Mouse (Mus musculus) left cerebral cortex, postnatal 4 days (tissue): ENCODE results near the gene Upb1. TPM values are rescaled to one million over a fixed set of nuclear protein-coding genes. Genes with fewer than 3 reads are reported as not detected.

Experiments used
- DNase-seq: peaks from one replicate; pipeline ENCODE4 v3.0.0-alpha.2; 2022
- intact Hi-C: fragments of 180-260 bp; cut with DNase I; formaldehyde crosslinking; loops from one replicate; pipeline ENCODE4 v1.15.1; 2025
- total RNA-seq, 2 experiments: library from RNA; stranded (reverse); gene quantifications; 2 replicates each; pipeline ENCODE4 v1.2.3; 2021

Upb1 gene
- total RNA-seq, 2 experiments from 2014 or later: 0.12 to 0.52 TPM

GRCm38 (mm10) chr10:75486086-75486979 lies 85.4 kb downstream of the Upb1 start:
- intact Hi-C loops: loop anchor here (5.0 to 10.0 kb wide), 3 partner anchors 44 to 302 kb away; no protein-coding TSS in a partner anchor
- DNase-seq: peak; percentile 83

- DNase-seq: no peak
- intact Hi-C loops: loop anchor here (5.0 to 10.0 kb wide), 3 partner anchors 45 to 302 kb away; no protein-coding TSS in a partner anchor
Observed at GRCm38 (mm10) chr10:75487131-75487530, 86.2 kb downstream of the Upb1 start.

- intact Hi-C loops: loop anchor here (5.0 to 10.0 kb wide), 3 partner anchors 47 to 305 kb away; no protein-coding TSS in a partner anchor
- no peak for DNase-seq
Observed at GRCm38 (mm10) chr10:75489522-75489921, 88.6 kb downstream of the Upb1 start.

GRCm38 (mm10) chr10:75490731-75491130 lies 89.8 kb downstream of the Upb1 start:
- no peak for DNase-seq
- intact Hi-C loops: no loop called here

Other genes with a start within 250 kb of the Upb1 start
- gene Specc1l, start 189.0 kb upstream of the Upb1 start, total RNA-seq: 10 to 100 TPM; 53.3 to 58.4 TPM
- 10 to 100 TPM; 10.2 to 13.5 TPM for gene Adora2a, start 84.2 kb upstream of the Upb1 start, total RNA-seq
- 100 to 1,000 TPM; 119 to 120 TPM for gene Snrpd3, start 116.4 kb downstream of the Upb1 start, total RNA-seq
- gene Gucd1, start 116.9 kb downstream of the Upb1 start, total RNA-seq: 10 to 100 TPM; 21.5 to 23.8 TPM
- gene Lrrc75b, start 159.2 kb downstream of the Upb1 start, total RNA-seq: 10 to 100 TPM; 46.4 to 49.0 TPM
- gene Ggt1, start 160.5 kb downstream of the Upb1 start, total RNA-seq: 1 to 10 TPM; 3.1 to 3.5 TPM
- 1 to 10 TPM; 1.9 to 3.0 TPM for gene Ggt5, start 188.2 kb downstream of the Upb1 start, total RNA-seq
- 1 to 10 TPM; 1.6 to 2.5 TPM for gene Susd2, start 242.9 kb downstream of the Upb1 start, total RNA-seq